Mouse (Mus musculus): ENCODE results near the gene Gpr87.
A peak's percentile ranks its signal among the peaks of the same experiment; 100 is the strongest.

Gpr87 gene

GRCm38 (mm10) chr3:59194938-59195337, at the start of gene Gpr87:
Gene Gpr87 (minus strand): TSS chr3:59195104.
- no peak for DNase-seq (ENCODE audit: low read depth, low spot score)

DNA sequence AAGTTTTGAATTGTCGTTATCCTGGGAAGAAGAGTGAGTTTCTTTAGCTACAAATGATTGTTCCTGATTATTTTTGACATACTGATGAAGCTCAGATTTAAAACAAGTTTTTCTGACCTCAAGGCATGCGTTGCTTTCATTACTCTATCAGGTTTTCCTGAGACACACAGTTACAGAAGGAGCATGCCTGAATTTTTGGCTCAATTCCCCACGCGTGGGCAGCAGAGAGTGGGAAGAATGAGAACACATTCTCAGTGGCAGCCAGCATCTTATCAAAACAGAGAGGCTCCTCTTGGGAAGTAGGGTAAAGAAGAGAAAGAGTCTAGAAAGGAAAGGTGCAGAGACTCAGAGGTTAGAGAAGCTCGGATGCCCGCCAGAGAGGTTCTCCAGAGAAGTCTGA, 48.5 kb upstream of the Gpr87 start:
- no peak for DNase-seq (ENCODE audit: low read depth, low spot score)

DNA sequence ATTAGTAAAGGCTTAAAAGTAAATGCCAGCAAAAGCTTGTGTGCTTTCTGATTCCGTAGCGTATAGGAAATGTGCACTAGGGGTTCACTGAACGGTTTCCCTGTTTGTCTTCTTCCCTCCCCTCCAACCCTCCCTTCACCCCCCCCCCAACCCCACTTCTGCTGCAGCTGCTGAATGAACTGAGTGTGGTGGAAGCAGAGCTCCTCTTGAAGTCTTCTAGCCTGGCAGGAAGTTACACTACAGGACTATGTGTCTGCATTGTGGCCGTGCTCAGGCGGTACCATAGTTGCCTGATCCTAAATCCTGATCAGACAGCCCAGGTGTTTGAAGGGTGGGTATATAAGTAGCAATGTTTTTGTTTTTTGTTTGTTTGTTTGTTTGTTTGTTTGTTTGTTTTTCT, 40.0 kb upstream of the Gpr87 start:
- DNase-seq (ENCODE audit: low read depth, low spot score) = peak; percentile 59

DNA sequence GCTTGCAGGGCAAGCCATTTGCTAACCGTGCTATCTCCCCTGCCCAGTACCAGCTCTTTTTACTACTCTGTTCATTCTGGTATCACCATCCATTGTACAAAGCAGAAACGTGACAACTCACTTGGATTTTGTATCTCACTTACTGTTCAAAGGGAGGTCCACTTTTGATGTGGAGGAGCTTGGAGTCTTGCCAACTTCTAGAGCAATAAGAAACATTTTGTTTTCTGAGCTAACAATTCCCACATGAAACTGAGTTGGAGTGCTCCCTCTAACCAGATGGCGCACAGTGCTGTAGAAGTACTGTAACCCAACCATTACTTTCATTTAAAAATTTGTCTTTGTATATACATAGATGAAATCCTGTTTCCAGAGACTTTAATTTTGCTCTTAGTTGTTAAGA, 36.0 kb upstream of the Gpr87 start:
- DNase-seq (ENCODE audit: low read depth, low spot score) = no peak

DNA sequence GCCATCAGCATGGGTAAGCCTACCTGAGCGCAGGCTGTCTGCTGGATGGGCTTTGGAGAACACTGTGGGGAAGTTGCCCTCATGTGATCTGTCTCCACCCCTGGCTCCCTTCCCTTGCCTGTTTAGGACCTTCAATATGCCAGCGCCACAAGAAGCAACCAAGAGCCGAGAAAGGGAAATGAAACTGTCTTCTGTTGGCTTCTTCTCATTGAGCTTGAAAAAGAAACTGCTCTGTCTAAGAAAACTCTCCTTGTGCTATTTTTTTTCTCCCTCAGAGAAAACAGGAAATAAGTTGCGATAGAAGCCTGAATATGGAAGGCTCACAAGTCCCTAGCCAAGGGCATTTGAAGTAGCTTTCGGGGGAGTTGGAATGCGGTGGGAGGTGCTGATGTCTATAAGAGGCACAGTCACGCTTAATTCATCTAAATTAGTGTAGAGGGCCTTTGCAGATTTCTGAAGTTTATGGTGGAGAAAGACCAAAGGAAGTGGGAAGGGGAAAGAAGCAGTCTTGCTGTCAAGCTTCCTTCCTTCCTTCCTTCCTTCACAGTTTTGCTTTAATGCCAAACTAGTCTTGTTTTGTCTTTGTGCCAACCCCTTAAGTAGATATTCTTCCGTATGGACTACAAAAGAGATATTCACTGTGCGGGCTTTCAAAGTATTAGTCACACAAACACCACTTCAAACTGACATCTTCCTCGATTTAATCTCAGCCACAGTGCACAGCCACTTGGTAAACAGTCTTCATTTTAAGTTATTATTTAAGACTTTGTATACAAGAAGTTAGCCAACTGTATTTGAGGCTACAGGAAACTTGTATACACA, 34.0 kb upstream of the Gpr87 start:
- DNase-seq (ENCODE audit: low read depth, low spot score) = peak; percentile 40

DNA sequence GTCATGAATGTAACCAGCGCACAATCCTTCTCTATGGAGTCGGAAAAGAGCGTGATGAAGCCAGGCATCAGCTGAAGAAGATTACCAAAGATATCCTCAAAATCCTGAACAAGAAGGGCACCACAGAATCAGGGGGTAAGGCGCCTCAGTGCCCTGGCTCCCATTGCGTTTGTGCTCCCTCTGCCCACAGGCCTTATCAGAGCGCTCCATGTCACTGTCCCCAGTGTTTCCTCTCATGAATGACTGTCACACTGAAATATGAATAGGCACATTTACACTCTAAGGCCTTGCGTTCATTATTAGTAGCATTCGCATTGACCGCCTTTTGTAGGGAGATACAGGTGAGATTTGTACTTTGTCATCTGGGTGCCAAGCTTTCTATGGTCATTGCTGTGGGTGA, 32.8 kb upstream of the Gpr87 start:
- no peak for DNase-seq (ENCODE audit: low read depth, low spot score)

DNA sequence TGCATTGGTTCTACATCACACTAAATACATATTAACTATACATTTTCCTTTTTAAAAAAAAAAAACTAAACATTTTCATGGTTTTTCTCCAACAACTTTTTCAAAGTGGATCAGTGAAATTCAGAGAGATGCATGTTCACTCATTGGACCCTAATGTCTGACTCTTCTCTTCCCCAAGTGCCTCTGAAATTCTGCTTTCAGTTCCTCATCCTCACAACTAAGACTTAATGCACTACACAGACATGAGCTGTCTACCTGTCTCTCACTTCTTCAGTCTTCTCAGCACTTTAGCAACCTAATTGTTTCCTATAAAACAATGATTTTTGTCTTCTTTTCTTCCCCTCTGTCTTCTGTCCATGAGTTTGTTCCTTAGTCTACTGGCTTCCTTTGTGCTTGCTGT, 30.5 kb upstream of the Gpr87 start:
- DNase-seq (ENCODE audit: low read depth, low spot score) = no peak

DNA sequence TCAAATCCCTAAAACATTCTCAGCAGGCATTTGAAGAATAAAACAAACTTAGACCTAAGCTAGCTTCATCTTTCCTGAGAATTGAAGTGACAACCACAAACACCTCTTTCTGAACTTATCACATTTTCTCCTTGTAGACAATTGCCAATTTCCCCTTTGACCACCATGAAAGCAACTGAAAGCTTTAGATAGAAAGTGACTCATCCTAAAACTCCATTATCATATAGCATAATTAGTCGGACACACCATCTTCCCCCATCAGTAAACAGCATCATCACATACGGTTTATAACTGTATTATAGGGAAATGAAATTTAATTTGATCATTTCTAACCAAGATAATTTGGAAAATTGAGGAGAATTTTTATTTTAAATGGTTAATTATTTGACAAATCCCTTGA, 27.4 kb upstream of the Gpr87 start:
- DNase-seq (ENCODE audit: low read depth, low spot score) = no peak

- DNase-seq (ENCODE audit: low read depth, low spot score) = no peak
Observed at GRCm38 (mm10) chr3:59219326-59219725, 24.4 kb upstream of the Gpr87 start.

- no peak for DNase-seq (ENCODE audit: low read depth, low spot score)
Observed at GRCm38 (mm10) chr3:59217211-59217610, 22.3 kb upstream of the Gpr87 start.

GRCm38 (mm10) chr3:59212404-59212803, 17.5 kb upstream of the Gpr87 start:
- DNase-seq (ENCODE audit: low read depth, low spot score) = no peak

- no peak for DNase-seq (ENCODE audit: low read depth, low spot score)
Observed at GRCm38 (mm10) chr3:59211784-59212183, 16.9 kb upstream of the Gpr87 start.

GRCm38 (mm10) chr3:59210727-59211126, 15.8 kb upstream of the Gpr87 start, which contains the start of gene P2ry13:
Gene P2ry13 (minus strand): TSS chr3:59210882.
- DNase-seq (ENCODE audit: low read depth, low spot score) = no peak

DNA sequence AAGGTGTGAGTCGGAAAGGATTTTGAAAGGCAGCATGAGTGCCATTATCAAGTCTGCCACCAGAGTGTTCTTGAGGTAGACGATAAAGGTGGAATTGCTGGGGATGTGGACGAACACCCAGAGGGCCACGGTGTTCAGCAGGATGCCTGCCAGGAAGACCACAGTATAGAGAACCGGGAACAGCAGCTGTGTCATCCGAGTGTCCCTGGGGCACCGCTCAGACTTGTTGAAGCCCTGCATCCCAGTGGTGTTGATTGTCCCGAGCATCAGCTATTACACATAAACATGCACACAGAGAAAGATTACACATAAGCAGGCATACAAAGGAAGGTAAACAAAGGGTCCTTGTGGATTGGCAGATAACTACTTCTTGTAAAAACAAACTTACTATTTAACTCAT, 15.2 kb upstream of the Gpr87 start:
- no peak for DNase-seq (ENCODE audit: low read depth, low spot score)

DNA sequence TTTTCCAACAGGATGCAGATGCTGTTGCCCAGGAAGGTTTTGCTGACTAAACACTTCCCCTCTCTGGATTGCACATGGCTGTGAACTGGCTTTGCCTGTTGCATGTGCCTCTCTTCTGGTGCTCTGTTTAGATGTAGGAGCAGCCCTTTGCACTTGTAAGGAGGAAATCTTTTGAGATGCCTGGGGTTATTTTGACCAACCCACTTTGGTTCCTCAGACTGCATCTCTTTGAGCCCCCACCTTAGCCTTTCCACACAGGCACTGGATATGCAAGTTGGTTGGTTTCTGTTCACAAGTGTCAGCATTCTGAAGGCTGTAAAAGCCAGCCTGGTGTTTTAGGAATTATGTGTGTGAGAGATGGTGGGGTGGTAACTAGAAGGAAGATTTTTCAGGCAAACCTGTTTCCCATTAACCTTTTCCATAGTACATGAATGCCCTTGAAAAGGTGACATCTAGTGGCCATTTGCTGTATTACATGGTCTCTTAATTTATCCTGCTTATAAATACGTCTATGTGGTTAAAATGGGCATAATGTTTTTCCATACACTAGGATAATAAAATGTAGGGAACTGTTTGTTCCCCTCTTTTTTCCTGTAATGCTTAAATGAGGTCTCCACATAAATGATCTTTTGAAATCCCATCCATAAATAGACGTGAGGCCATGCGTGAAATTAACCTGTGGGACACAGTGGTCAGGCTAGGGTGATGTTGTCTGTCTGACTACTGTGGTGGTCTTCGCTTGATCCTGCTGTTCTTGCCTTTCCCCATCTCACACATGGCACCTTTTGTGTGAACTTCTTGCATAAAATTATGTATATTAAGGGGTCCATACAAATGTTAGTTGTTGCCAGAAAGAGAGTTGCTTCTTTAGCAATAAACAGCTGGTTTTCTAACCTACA, 14.0 kb upstream of the Gpr87 start:
- peak; percentile 78 for DNase-seq (ENCODE audit: low read depth, low spot score)

- peak; percentile 36 for DNase-seq (ENCODE audit: low read depth, low spot score)
Observed at GRCm38 (mm10) chr3:59205941-59206340, 11.0 kb upstream of the Gpr87 start.

GRCm38 (mm10) chr3:59204719-59205503, 10.0 kb upstream of the Gpr87 start:
- no peak for DNase-seq (ENCODE audit: low read depth, low spot score)

DNA sequence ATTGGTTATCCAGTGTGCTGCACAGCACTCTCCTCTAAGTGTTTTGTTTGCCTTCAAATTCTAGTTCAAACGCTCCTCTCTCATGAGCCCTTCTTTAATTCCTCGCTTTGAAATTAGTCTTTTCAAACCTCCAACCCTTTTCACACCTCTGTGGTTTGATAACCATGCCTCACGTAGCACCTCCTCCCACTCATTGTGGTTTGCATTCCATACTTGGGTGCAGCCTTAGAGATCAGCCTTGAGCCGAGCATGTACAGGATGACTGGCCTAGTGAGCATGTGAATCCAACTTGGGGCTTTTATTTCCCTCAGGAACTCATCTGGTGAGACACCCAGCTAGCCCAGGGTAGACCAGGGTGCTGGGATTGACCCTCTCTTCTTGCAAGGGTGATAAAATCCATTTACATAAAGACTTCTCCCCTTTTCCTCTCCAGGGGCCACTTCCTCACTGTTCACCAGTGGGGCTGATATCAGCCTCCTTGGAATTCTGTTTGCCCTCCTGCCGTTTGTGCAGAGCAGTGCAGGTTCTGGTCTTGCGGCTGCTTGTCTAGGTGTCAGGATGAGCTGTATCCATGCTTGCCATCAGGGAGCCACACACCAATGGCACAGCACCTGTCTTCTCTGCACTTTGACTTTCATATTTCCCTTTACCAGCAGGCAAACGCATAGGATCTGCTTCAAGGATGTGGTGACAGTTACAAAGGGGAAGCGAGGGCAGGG, 9.1 kb upstream of the Gpr87 start:
- DNase-seq (ENCODE audit: low read depth, low spot score) = peak; percentile 42

GRCm38 (mm10) chr3:59197329-59197948, 2.5 kb upstream of the Gpr87 start:
- no peak for DNase-seq (ENCODE audit: low read depth, low spot score)

- DNase-seq (ENCODE audit: low read depth, low spot score) = no peak
Observed at GRCm38 (mm10) chr3:59194099-59194498, 805 bp downstream of the Gpr87 start.

DNA sequence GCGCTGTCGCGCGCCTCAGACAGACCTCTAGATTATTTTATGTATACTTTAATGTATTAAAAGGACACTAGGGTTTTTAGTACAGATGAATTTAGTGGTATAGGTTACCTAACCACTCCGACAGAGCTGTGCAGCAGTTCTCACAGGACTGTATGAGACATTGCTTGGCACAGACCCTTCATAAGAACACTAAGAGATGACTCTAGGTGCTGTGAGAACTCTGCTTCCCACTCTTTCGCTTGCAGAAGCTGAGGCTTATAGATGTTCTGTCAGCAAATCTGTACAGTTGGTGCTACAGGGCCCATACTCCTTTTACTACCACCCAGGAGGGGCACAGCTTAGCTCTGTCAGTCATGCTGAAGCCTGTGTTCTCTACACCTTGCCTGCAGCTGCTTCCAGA, 3.2 kb downstream of the Gpr87 start:
- no peak for DNase-seq (ENCODE audit: low read depth, low spot score)
